Mouse (Mus musculus) CH12.LX (cell line): ENCODE results near the gene Sgf29. TPM values are rescaled to one million over a fixed set of nuclear protein-coding genes. Genes with fewer than 3 reads are reported as not detected.

Source experiments
- DNase-seq: peaks from one replicate; pipeline ENCODE4 v3.0.0-alpha.2; 2013; ENCODE audit errors: extremely low read depth
- H3K27ac ChIP-seq: 2 replicates; pipeline ENCODE4 v1.5.1; 2012; ENCODE audit warnings: low read depth, mild to moderate bottlenecking, control low read depth, moderate library complexity; ENCODE audit not compliant: insufficient read depth
- H3K27me3 ChIP-seq: replicated peaks from 2 replicates; pipeline ENCODE3; 2012; ENCODE audit warnings: inconsistent platforms
- H3K36me3 ChIP-seq, 2 experiments: replicated peaks in 1 of 2; 2 replicates each; pipeline versions ENCODE3 to v1.6.1; 2012; ENCODE audit warnings: inconsistent platforms in 1 of 2, low read length in 1 of 2, mild to moderate bottlenecking in 1 of 2, mixed read lengths in 1 of 2, moderate library complexity in 1 of 2; ENCODE audit not compliant: control insufficient read depth in 1 of 2, insufficient read depth in 1 of 2
- H3K4me1 ChIP-seq, 2 experiments: 2 replicates each; pipeline ENCODE4 v1.6.1; 2012; ENCODE audit warnings: inconsistent platforms in 1 of 2, moderate library complexity in 1 of 2; ENCODE audit not compliant: insufficient read depth in 2 of 2, control insufficient read depth in 1 of 2
- H3K4me2 ChIP-seq: 2 replicates; pipeline ENCODE4 v1.6.1; 2012; ENCODE audit warnings: low read depth, mild to moderate bottlenecking, control low read depth; ENCODE audit not compliant: poor library complexity, insufficient read depth, severe bottlenecking
- H3K4me3 ChIP-seq, 3 experiments: fragments of 150-350 bp in 1 of 3; sonication (generic) in 1 of 3; replicated peaks in 1 of 3; 2 replicates each; pipeline versions ENCODE3 to v1.5.1; 2011 to 2012; ENCODE audit warnings: low read depth in 2 of 3, low read length in 2 of 3, mild to moderate bottlenecking in 2 of 3, moderate library complexity in 2 of 3, control low read depth in 1 of 3, improper control_type of control experiment in 1 of 3, inconsistent platforms in 1 of 3, mixed read lengths in 1 of 3; ENCODE audit not compliant: poor library complexity in 1 of 3
- H3K79me2 ChIP-seq: replicated peaks from 2 replicates; pipeline ENCODE4 v1.6.1; 2012; ENCODE audit warnings: mild to moderate bottlenecking, moderate library complexity; ENCODE audit not compliant: control insufficient read depth, poor library complexity, insufficient read depth, severe bottlenecking; ENCODE audit errors: extremely low read depth
- H3K9ac ChIP-seq: 2 replicates; pipeline ENCODE4 v1.6.1; 2012; ENCODE audit warnings: low read depth, mild to moderate bottlenecking, control low read depth, moderate library complexity; ENCODE audit not compliant: insufficient read depth
- H3K9me3 ChIP-seq: replicated peaks from 2 replicates; pipeline ENCODE3; 2012; ENCODE audit warnings: low read length, inconsistent platforms, mixed read lengths
- CHD2 ChIP-seq: IDR thresholded peaks from 2 replicates; pipeline ENCODE4 v1.6.1; 2011; ENCODE audit warnings: low read length, improper control_type of control experiment
- CTCF ChIP-seq, 2 experiments: IDR thresholded peaks in 1 of 2; conservative IDR thresholded peaks in 1 of 2; 2 replicates each; pipeline ENCODE4 v1.5.1; 2011 to 2012; ENCODE audit warnings: low read depth in 2 of 2, low read length in 2 of 2, improper control_type of control experiment in 1 of 2, inconsistent platforms in 1 of 2, mild to moderate bottlenecking in 1 of 2, moderate library complexity in 1 of 2
- EP300 ChIP-seq: IDR thresholded peaks from 2 replicates; pipeline ENCODE4 v1.6.1; 2011; ENCODE audit warnings: low read length, improper control_type of control experiment
- GABPA ChIP-seq: IDR thresholded peaks from 2 replicates; pipeline ENCODE4 v1.6.1; 2012; ENCODE audit warnings: low read depth, low read length, improper control_type of control experiment, inconsistent platforms; ENCODE audit not compliant: insufficient replicate concordance
- HCFC1 ChIP-seq: IDR thresholded peaks from 2 replicates; pipeline ENCODE4 v1.6.1; 2012; ENCODE audit warnings: low read depth, mild to moderate bottlenecking, inconsistent platforms, low read length, improper control_type of control experiment
- JUN ChIP-seq: IDR thresholded peaks from 2 replicates; pipeline ENCODE4 v1.6.1; 2011; ENCODE audit warnings: low read depth, mild to moderate bottlenecking, low read length, improper control_type of control experiment, moderate library complexity; ENCODE audit not compliant: insufficient read depth
- JUND ChIP-seq: conservative IDR thresholded peaks from 2 replicates; pipeline ENCODE4 v1.6.1; 2011; ENCODE audit warnings: low read depth, low read length, improper control_type of control experiment
- KAT2A ChIP-seq: IDR thresholded peaks from 2 replicates; pipeline ENCODE4 v1.6.1; 2012; ENCODE audit warnings: low read length, improper control_type of control experiment, inconsistent platforms; ENCODE audit not compliant: insufficient replicate concordance
- MAFK ChIP-seq: IDR thresholded peaks from 2 replicates; pipeline ENCODE4 v1.6.1; 2011; ENCODE audit warnings: low read length, improper control_type of control experiment; ENCODE audit not compliant: insufficient replicate concordance
- NELFE ChIP-seq: IDR thresholded peaks from 2 replicates; pipeline ENCODE4 v1.6.1; 2011; ENCODE audit warnings: low read depth, low read length, improper control_type of control experiment
- POLR2AphosphoS2 ChIP-seq: IDR thresholded peaks from 2 replicates; pipeline ENCODE4 v1.6.1; 2011; ENCODE audit warnings: low read depth, low read length, improper control_type of control experiment
- RAD21 ChIP-seq: IDR thresholded peaks from 2 replicates; pipeline ENCODE4 v1.6.1; 2011; ENCODE audit warnings: low read depth, mild to moderate bottlenecking, low read length, improper control_type of control experiment, moderate library complexity
- TBP ChIP-seq: conservative IDR thresholded peaks from 2 replicates; pipeline ENCODE4 v1.6.1; 2011; ENCODE audit warnings: low read depth, low read length, improper control_type of control experiment
- USF1 ChIP-seq: IDR thresholded peaks from 2 replicates; pipeline ENCODE4 v1.6.1; 2014; ENCODE audit warnings: low read depth, mild to moderate bottlenecking, inconsistent platforms, low read length, improper control_type of control experiment
- ZKSCAN1 ChIP-seq: IDR thresholded peaks from 2 replicates; pipeline ENCODE4 v1.6.1; 2012; ENCODE audit warnings: low read depth, inconsistent platforms, low read length, improper control_type of control experiment, borderline replicate concordance
- ZNF384 ChIP-seq: IDR thresholded peaks from 2 replicates; pipeline ENCODE4 v1.6.1; 2012; ENCODE audit warnings: low read depth, low read length, improper control_type of control experiment, inconsistent platforms
- dilution Hi-C: fragments of 300-500 bp; cut with MboI; formaldehyde crosslinking; loops from 2 replicates; pipeline ENCODE4 v1.14.3; 2020; ENCODE audit warnings: low sequenced_read_pairs; ENCODE audit not compliant: extremely low pct_unique_long_range_greater_than_20kb, extremely low pct_ligation_motif_present
- in situ Hi-C: fragments of 300-500 bp; cut with MboI; formaldehyde crosslinking; loops from 3 replicates; pipeline ENCODE4 v1.14.3; 2019; ENCODE audit warnings: low sequenced_read_pairs, low pct_ligation_motif_present, low pct_unique_long_range_greater_than_20kb, mixed read lengths
- polyA plus RNA-seq: library from polyadenylated mRNA; unstranded; fragments of >175 nt; gene quantifications from 2 replicates; pipeline ENCODE4 v1.2.1, GENCODE M21; 2012; ENCODE audit warnings: low read depth; ENCODE audit not compliant: insufficient read length
- total RNA-seq, 2 experiments: library from RNA; depleted of rRNA; stranded (reverse); fragments of 300-350 nt in 1 of 2; fragments of >200 nt in 1 of 2; gene quantifications; 2 replicates each; pipeline ENCODE4 v1.2.3; 2012 to 2014

Gene Sgf29
- total and polyA plus RNA-seq, 3 experiments, result 20.5 to 71.7 (median 55.6) TPM

DNA sequence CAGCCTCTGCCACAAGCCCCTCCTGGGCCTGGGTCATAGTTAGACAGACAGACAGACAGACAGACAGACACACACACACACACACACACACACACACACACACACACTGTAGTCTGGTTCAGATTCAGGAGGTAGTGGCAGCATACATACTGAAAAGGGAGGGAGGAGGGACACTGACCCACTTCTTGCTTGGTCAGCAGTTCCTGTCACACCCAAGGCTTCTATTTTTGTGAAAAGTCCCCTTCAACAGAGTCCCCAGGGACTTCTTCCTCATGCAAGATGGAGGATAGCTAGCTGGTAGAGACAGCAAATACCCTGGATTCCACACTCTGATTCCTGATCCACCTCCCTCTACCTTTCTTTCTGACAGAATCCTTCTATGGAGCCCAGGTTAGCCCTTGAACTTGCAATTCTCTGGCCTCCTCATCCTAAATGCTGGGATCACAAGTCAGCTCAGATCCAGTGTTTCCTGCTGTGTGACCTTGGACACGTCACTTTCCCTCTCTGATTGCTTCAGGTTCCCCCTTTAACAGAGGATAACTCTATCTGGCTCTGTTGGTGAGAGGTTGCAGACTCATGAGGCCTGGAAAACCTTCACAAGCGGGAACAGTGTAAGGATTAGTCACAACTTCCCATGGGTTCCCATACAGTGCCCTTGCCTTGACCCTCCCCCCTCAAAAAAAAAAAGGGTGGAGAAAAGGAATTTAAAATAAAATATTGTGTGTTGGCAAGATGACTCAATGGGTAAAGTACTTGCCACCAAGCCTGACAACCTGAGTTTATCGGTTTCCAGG lies 23.1 kb upstream of the Sgf29 start:
- Histone ChIP-seq H3K9me3 (no peaks in the 10 kb centered on the region), H3K79me2 (no peaks in the 10 kb centered on the region)
- dilution Hi-C loops, result no loop called here
- TF ChIP-seq JUND, result no peak
- peak; percentile 91 for TF ChIP-seq MAFK
- TF ChIP-seq NELFE, result peak; percentile 40; the same call in 1 of the 2 replicates
- no peak for TF ChIP-seq JUN
- TF ChIP-seq KAT2A, result 0 out of 2 replicates have a peak, but pooled peaks have one; percentile 9
- no peak for TF ChIP-seq ZNF384
- TF ChIP-seq USF1, result no peak
- TF ChIP-seq, all 38 proteins: peak for 3
- peaks cover 0 to 20% of the 10 kb centered on the region in 2 experiments for H3K36me3 ChIP-seq
- no peaks in the 10 kb centered on the region for H3K27me3 ChIP-seq
- H3K9ac ChIP-seq, result peak overlapping the region; percentile 32; the same call in 1 of the 2 replicates
- peaks cover 13 to 30% of the 10 kb centered on the region in 2 experiments for H3K4me1 ChIP-seq
- H3K4me2 ChIP-seq, result peak overlapping the region; percentile 10; the same call in 1 of the 2 replicates
- H3K4me3 ChIP-seq, result peak overlapping the region in 2 of 3 experiments; percentile 45 to 49
- DNase-seq, result no peak
- in situ Hi-C loops, result no loop called here
- no peak overlapping the region for H3K27ac ChIP-seq

GRCm38 (mm10) chr7:126628111-126628510 lies 21.0 kb upstream of the Sgf29 start:
- Histone ChIP-seq H3K4me1 (peaks cover 13 to 24% of the 10 kb centered on the region in 2 experiments), H3K27me3 (no peaks in the 10 kb centered on the region), H3K4me3 (no peak overlapping the region), H3K9ac (no peak overlapping the region), H3K79me2 (no peaks in the 10 kb centered on the region), H3K36me3 (peaks cover 0 to 5% of the 10 kb centered on the region in 2 experiments), H3K9me3 (no peaks in the 10 kb centered on the region), H3K4me2 (no peak overlapping the region), H3K27ac (no peak overlapping the region)
- DNase-seq, result no peak
- no peak for TF ChIP-seq HCFC1
- TF ChIP-seq JUND, result no peak
- TF ChIP-seq POLR2AphosphoS2, result no peak
- TF ChIP-seq CTCF (conservative IDR thresholded peaks at IDR 0.05 in 1 of 2, IDR thresholded peaks at IDR 0.05 in 1 of 2; ENCODE audit: low read depth in 2 of 2, low read length in 2 of 2), result no peak
- in situ Hi-C loops, result no loop called here
- dilution Hi-C loops, result no loop called here

DNA sequence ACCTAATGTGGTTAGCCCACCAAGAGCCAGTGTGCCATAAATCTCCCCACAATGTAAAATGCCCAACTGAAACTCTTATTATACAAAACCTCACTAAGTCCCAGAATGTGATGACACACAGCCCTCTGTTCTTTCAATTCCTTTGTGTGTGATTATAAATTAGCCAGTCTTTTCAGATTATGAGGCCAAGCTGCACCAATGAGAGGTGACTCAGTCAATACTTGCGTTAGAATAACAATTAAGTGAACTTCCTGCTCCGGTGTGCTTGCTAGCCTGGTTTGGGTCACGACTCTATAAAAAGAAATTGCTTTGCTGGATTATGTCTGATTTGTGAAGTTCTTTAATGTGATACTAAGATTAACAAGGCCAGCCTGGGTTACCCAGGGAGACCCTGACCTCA lies 19.2 kb upstream of the Sgf29 start:
- Histone ChIP-seq H3K79me2 (no peaks in the 10 kb centered on the region; the same call in 1 of the 2 replicates), H3K27ac (no peak overlapping the region), H3K27me3 (no peaks in the 10 kb centered on the region), H3K4me1 (peaks cover 13 to 20% of the 10 kb centered on the region in 2 experiments), H3K36me3 (no peaks in the 10 kb centered on the region), H3K4me3 (no peak overlapping the region), H3K9me3 (no peaks in the 10 kb centered on the region), H3K4me2 (no peak overlapping the region)
- in situ Hi-C loops, result no loop called here
- no peak for DNase-seq
- dilution Hi-C loops, result no loop called here
- TF ChIP-seq GABPA, result no peak
- TF ChIP-seq NELFE, result no peak
- TF ChIP-seq RAD21, result no peak
- no peak for TF ChIP-seq CHD2
- TF ChIP-seq ZKSCAN1, result no peak
- TF ChIP-seq POLR2AphosphoS2, result no peak
- no peak for TF ChIP-seq HCFC1
- no peak for TF ChIP-seq TBP
- TF ChIP-seq EP300, result no peak
- no peak for TF ChIP-seq JUND
- TF ChIP-seq, all 38 proteins: peak for 0
- no peak overlapping the region for H3K9ac ChIP-seq
